Mouse (Mus musculus) frontal cortex, postnatal 25 days (tissue): ENCODE measurements around the gene Cd3e.
"Not testable (repeated sequence)": the region's sequence is repeated elsewhere in the genome, so short reads cannot be mapped to it uniquely, and the experiment has no call there.

Source experiments
- DNase-seq, 2 experiments: peaks; one replicate each; pipeline ENCODE4 v3.0.0; 2022; ENCODE audit warnings: low spot score in 2 of 2

The Cd3e gene

GRCm38 (mm10) chr9:44979806-44980205 lies 29.6 kb downstream of the Cd3e start:
- no peak for DNase-seq

GRCm38 (mm10) chr9:44977813-44978212 lies 31.6 kb downstream of the Cd3e start:
- no peak for DNase-seq

GRCm38 (mm10) chr9:44969450-44969849 lies 40.0 kb downstream of the Cd3e start:
- no peak for DNase-seq

- not testable (repeated sequence) for DNase-seq
Observed at GRCm38 (mm10) chr9:44967763-44968162, 41.7 kb downstream of the Cd3e start.

- DNase-seq, result peak; percentile 22 to 52
Observed at GRCm38 (mm10) chr9:44966815-44967242, 42.6 kb downstream of the Cd3e start.

GRCm38 (mm10) chr9:44965833-44966466 lies 43.5 kb downstream of the Cd3e start:
- DNase-seq, result no peak

GRCm38 (mm10) chr9:44965126-44965832 lies 44.1 kb downstream of the Cd3e start, which contains the start of gene Ube4a:
Gene Ube4a, minus strand, starts transcription at chr9:44965600.
- peak; percentile 99 for DNase-seq

- DNase-seq, result no peak
Observed at GRCm38 (mm10) chr9:44954432-44954831, 55.0 kb downstream of the Cd3e start.
